Mouse (Mus musculus): ENCODE measurements around the gene Gata5. TPM values are rescaled to one million over a fixed set of nuclear protein-coding genes. Genes with fewer than 3 reads are reported as not detected.

Gene Gata5
- total and polyA plus RNA-seq, 3 experiments = not detected

DNA sequence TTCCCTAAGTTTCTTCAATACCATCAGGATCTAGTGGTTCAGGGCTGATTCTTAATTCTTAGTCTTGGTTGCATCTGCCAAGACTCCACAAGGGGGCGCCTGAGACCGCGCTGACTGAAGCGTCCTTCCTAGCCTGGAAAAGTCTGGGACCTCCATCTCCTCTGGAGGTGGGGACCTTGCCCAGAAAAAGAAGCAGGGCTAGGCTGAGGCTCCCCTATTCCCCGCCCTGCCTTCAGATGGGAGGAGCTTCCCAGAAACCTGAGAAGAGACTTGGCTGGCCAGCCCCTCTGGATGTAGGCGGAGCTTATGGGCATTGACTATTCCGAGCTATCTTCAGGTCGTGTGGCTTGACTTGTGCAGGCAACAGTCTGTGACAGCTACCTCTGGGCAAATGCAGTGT, 58.7 kb downstream of the Gata5 start (continued):
- no peak for TF ChIP-seq ZKSCAN1 (IDR thresholded peaks at IDR 0.05; ENCODE audit: low read depth, low read length)
- TF ChIP-seq POLR2AphosphoS5 (IDR thresholded peaks at IDR 0.05; ENCODE audit: borderline replicate concordance, low read depth, low read length) = no peak
- peak; percentile 75 to 92 (median 87) for TF ChIP-seq CTCF (IDR thresholded peaks at IDR 0.05 in 2 of 3, conservative IDR thresholded peaks at IDR 0.05 in 1 of 3; ENCODE audit: control insufficient read depth in 1 of 3, insufficient read depth in 1 of 3, low read depth in 2 of 3, low read length in 3 of 3, poor library complexity in 1 of 3, severe bottlenecking in 1 of 3)

Other genes starting within 250 kb of the Gata5 start
- gene Hrh3, start 230.2 kb downstream of the Gata5 start, total RNA-seq (2012; rRNA removed) = not detected in 2 replicates
- gene Hrh3, start 230.2 kb downstream of the Gata5 start, polyA plus RNA-seq (2012; ENCODE audit: insufficient read depth in 1 of 2, insufficient read length in 2 of 2, low read depth in 1 of 2, low replicate concordance in 2 of 2, missing spikeins in 1 of 2) = not detected
- gene Osbpl2, start 215.4 kb downstream of the Gata5 start, total RNA-seq (2012; rRNA removed) = 13.3 and 18.9 TPM in 2 replicates
- 10 to 100 TPM in 1 of 2 experiments, not detected in 1; 25.5 TPM for gene Osbpl2, start 215.4 kb downstream of the Gata5 start, polyA plus RNA-seq (2012; ENCODE audit: insufficient read depth in 1 of 2, insufficient read length in 2 of 2, low read depth in 1 of 2, low replicate concordance in 2 of 2, missing spikeins in 1 of 2)
- 287 and 295 TPM in 2 replicates for gene Adrm1, start 163.2 kb downstream of the Gata5 start, total RNA-seq (2012; rRNA removed)
- 100 to 1,000 TPM in 1 of 2 experiments, not detected in 1; 312 TPM for gene Adrm1, start 163.2 kb downstream of the Gata5 start, polyA plus RNA-seq (2012; ENCODE audit: insufficient read depth in 1 of 2, insufficient read length in 2 of 2, low read depth in 1 of 2, low replicate concordance in 2 of 2, missing spikeins in 1 of 2)
- gene Lama5, start 108.8 kb downstream of the Gata5 start, total RNA-seq (2012; rRNA removed) = 4.5 and 6.1 TPM in 2 replicates
- gene Lama5, start 108.8 kb downstream of the Gata5 start, polyA plus RNA-seq (2012; ENCODE audit: insufficient read depth in 1 of 2, insufficient read length in 2 of 2, low read depth in 1 of 2, low replicate concordance in 2 of 2, missing spikeins in 1 of 2) = 10 to 100 TPM in 1 of 2 experiments, not detected in 1; 14.6 TPM
- 4,335 and 4,916 TPM in 2 replicates for gene Rps21, start 77.3 kb downstream of the Gata5 start, total RNA-seq (2012; rRNA removed)
- 1,000 to 10,000 TPM in 1 of 2 experiments, 100 to 1,000 TPM in 1; 995 to 1,182 TPM for gene Rps21, start 77.3 kb downstream of the Gata5 start, polyA plus RNA-seq (2012; ENCODE audit: insufficient read depth in 1 of 2, insufficient read length in 2 of 2, low read depth in 1 of 2, low replicate concordance in 2 of 2, missing spikeins in 1 of 2)
- 9.3 and 10.7 TPM in 2 replicates for gene Cables2, start 61.2 kb downstream of the Gata5 start, total RNA-seq (2012; rRNA removed)
- 10 to 100 TPM in 1 of 2 experiments, not detected in 1; 16.7 TPM for gene Cables2, start 61.2 kb downstream of the Gata5 start, polyA plus RNA-seq (2012; ENCODE audit: insufficient read depth in 1 of 2, insufficient read length in 2 of 2, low read depth in 1 of 2, low replicate concordance in 2 of 2, missing spikeins in 1 of 2)
- not detected in 2 replicates for gene Rbbp8nl, start 44.8 kb downstream of the Gata5 start, total RNA-seq (2012; rRNA removed)
- not detected for gene Rbbp8nl, start 44.8 kb downstream of the Gata5 start, polyA plus RNA-seq (2012; ENCODE audit: insufficient read depth in 1 of 2, insufficient read length in 2 of 2, low read depth in 1 of 2, low replicate concordance in 2 of 2, missing spikeins in 1 of 2)
- not detected in 2 replicates for gene Slco4a1, start 121.5 kb upstream of the Gata5 start, total RNA-seq (2012; rRNA removed)
- gene Slco4a1, start 121.5 kb upstream of the Gata5 start, polyA plus RNA-seq (2012; ENCODE audit: insufficient read depth in 1 of 2, insufficient read length in 2 of 2, low read depth in 1 of 2, low replicate concordance in 2 of 2, missing spikeins in 1 of 2) = not detected
- not detected in 2 replicates for gene Ntsr1, start 165.3 kb upstream of the Gata5 start, total RNA-seq (2012; rRNA removed)
- gene Ntsr1, start 165.3 kb upstream of the Gata5 start, polyA plus RNA-seq (2012; ENCODE audit: insufficient read depth in 1 of 2, insufficient read length in 2 of 2, low read depth in 1 of 2, low replicate concordance in 2 of 2, missing spikeins in 1 of 2) = not detected
- gene Mrgbp, start 246.6 kb upstream of the Gata5 start, total RNA-seq (2012; rRNA removed) = 40.3 and 44.9 TPM in 2 replicates
- 10 to 100 TPM in 1 of 2 experiments, not detected in 1; 54.5 TPM for gene Mrgbp, start 246.6 kb upstream of the Gata5 start, polyA plus RNA-seq (2012; ENCODE audit: insufficient read depth in 1 of 2, insufficient read length in 2 of 2, low read depth in 1 of 2, low replicate concordance in 2 of 2, missing spikeins in 1 of 2)

Measured in MEL (cell line).